Mouse (Mus musculus) CD8-positive naive resting alpha-beta T cell, adult 2 months (primary cell): ENCODE measurements at regions not wholly inside any gene's neighbourhood (a gene's known extent, or its start where the extent isn't known, plus 50 kb on each side); places are given as distances from the start of the nearest gene placed in this dataset.

Source experiments
- DNase-seq, 2 experiments: peaks; one replicate each; pipeline ENCODE4 v3.0.0; 2022; ENCODE audit warnings: low read depth in 2 of 2, low spot score in 2 of 2

DNA sequence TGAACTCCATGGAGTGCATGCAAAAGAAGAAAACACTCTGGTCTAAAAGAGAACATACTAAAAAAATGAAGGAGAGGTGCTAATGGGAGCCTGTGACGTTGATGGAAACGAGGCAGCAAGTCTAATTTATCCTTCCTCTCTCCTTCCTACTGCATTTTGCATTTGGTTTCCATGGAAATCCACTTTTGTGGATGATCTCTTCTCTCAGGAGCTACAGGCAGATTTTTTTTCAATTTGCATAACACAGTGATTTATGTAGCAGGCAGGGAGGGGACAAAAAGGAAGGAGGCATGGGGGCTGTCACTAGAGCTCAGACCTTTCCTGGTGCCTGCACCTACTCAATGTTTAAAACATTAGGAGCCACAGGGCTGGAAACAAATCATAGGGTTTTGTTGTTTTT, 167.7 kb upstream of the Atp10a start:
- no peak for DNase-seq
